In the genomic region with DNA sequence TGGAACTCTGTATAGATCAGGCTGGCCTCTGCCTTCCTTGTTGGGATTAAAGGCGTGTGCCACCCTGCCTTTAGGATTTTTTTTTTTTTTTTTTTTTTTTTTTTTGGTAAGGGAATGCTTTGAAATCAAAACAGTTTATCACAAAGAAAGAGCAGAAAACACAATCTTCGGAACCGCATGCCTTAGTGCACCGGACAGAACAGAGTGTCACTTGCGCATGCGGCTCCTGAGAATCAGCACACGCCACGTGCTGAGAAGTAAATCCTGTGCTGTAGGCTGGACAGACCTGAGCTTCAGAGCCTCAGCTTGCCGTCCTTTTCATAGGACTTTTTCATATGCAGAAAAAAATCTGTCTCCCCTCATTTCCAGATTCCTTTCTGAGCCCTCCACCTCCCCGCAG, we compare ENCODE assay signal across 9 mouse cellular contexts. TPM values are rescaled to one million over a fixed set of nuclear protein-coding genes. Genes with fewer than 3 reads are reported as not detected.
A peak's percentile ranks its signal among the peaks of the same experiment; 100 is the strongest.
DNase-seq lines count a peak whose midpoint lies in the region; ATAC-seq and TF ChIP-seq lines count a peak whose summit lies in the region.
"Had no signal": no experiment of that assay in that cellular context is flagged by ENCODE, and none has a peak within 500 bp of the region (broad histone marks: within the 10 kb centered on the region; RNA-seq: fewer than 3 reads in every experiment).

No protein-coding gene starts in this region.

- no peaks in the 10 kb centered on the region for H3K36me3 ChIP-seq in heart, embryonic 10.5 days
- H3K36me3 ChIP-seq in E14TG2a.4 (ENCODE audit: insufficient read depth, low read length) = no peaks in the 10 kb centered on the region
- H3K36me3 ChIP-seq in forebrain, postnatal 0 days (ENCODE audit: insufficient read depth) = no peaks in the 10 kb centered on the region
- H3K36me3 ChIP-seq in limb, embryonic 15.5 days = no peaks in the 10 kb centered on the region
- H3K36me3 ChIP-seq in thymus, adult 2 months (ENCODE audit: control insufficient read depth, insufficient read depth, low read length) = no peaks in the 10 kb centered on the region

- no peak for TF ChIP-seq POLR2A in thymus, adult 2 months (IDR thresholded peaks at IDR 0.05; ENCODE audit: control insufficient read depth, extremely low read depth, insufficient read depth, low read length, poor library complexity)

- no peak for DNase-seq in heart, embryonic 10.5 days (ENCODE audit: low spot score)
- no peak for DNase-seq in heart, adult 9 months (ENCODE audit: low spot score in 2 of 2)
- DNase-seq in forebrain, postnatal 0 days = no peak
- DNase-seq in right cerebral cortex, adult 18-20 months = no peak
- DNase-seq in thymus, adult 2 months = no peak

- no peaks in the 10 kb centered on the region for H3K27me3 ChIP-seq in heart, embryonic 10.5 days (ENCODE audit: insufficient read depth, poor library complexity, severe bottlenecking)
- H3K27me3 ChIP-seq in E14TG2a.4 (ENCODE audit: insufficient read depth, low read length) = no peaks in the 10 kb centered on the region
- no peaks in the 10 kb centered on the region for H3K27me3 ChIP-seq in forebrain, postnatal 0 days (ENCODE audit: insufficient read depth, low read length)
- H3K27me3 ChIP-seq in limb, embryonic 15.5 days = no peaks in the 10 kb centered on the region
- H3K27me3 ChIP-seq in thymus, adult 2 months (ENCODE audit: control insufficient read depth, insufficient read depth, low read length) = no peaks in the 10 kb centered on the region

- peaks cover 30% of the 10 kb centered on the region for H3K4me1 ChIP-seq in heart, embryonic 10.5 days
- peaks cover 87% of the 10 kb centered on the region for H3K4me1 ChIP-seq in E14TG2a.4 (replicated peaks; ENCODE audit: low read depth, low read length)
- H3K4me1 ChIP-seq in forebrain, postnatal 0 days (ENCODE audit: insufficient read depth) = peaks cover 12% of the 10 kb centered on the region
- peaks cover 33% of the 10 kb centered on the region for H3K4me1 ChIP-seq in limb, embryonic 15.5 days
- H3K4me1 ChIP-seq in thymus, adult 2 months (replicated peaks; ENCODE audit: control insufficient read depth, insufficient read depth, low read length) = peaks cover 44% of the 10 kb centered on the region

- no peak for ATAC-seq in forebrain, postnatal 0 days
- ATAC-seq in limb, embryonic 15.5 days (ENCODE audit: insufficient number of reproducible peaks, low FRiP score, low TSS enrichment, low read depth) = no peak
- no peak for ATAC-seq in erythroblast, adult 5-6 weeks (replicated peaks; ENCODE audit: low FRiP score, poor library complexity, severe bottlenecking)

- H3K4me2 ChIP-seq in forebrain, postnatal 0 days (ENCODE audit: low read depth) = peak overlapping the region; percentile 44
- peak overlapping the region; percentile 34; the same call in 1 of the 2 replicates for H3K4me2 ChIP-seq in limb, embryonic 15.5 days

- WGBS in heart, embryonic 10.5 days = 73% methylated on average over 10 of the region's 10 CpGs
- 62% methylated on average over 10 of the region's 10 CpGs for WGBS in forebrain, postnatal 0 days
- WGBS in limb, embryonic 15.5 days = 66% methylated on average over 10 of the region's 10 CpGs
- whole genome bisulfite sequencing in thymus, adult 2 months = 94% methylated on average over 10 of the region's 10 CpGs

- TF ChIP-seq CTCF in E14TG2a.4 (conservative IDR thresholded peaks at IDR 0.05; ENCODE audit: low read length) = no peak
- no peak for TF ChIP-seq CTCF in forebrain, postnatal 0 days (IDR thresholded peaks at IDR 0.05; ENCODE audit: low read depth)
- no peak for TF ChIP-seq CTCF in thymus, adult 2 months (IDR thresholded peaks at IDR 0.05; ENCODE audit: borderline replicate concordance, control insufficient read depth, extremely low read depth, insufficient read depth, low read length, poor library complexity)

- H3K4me3 ChIP-seq in heart, embryonic 10.5 days = peak overlapping the region; percentile 39
- peak overlapping the region; percentile 70 for H3K4me3 ChIP-seq in E14TG2a.4 (replicated peaks; ENCODE audit: low read length)
- H3K4me3 ChIP-seq in forebrain, postnatal 0 days (ENCODE audit: low read depth, low read length) = no peak overlapping the region; the same call in 1 of the 2 replicates
- H3K4me3 ChIP-seq in limb, embryonic 15.5 days = no peak overlapping the region
- no peak overlapping the region for H3K4me3 ChIP-seq in thymus, adult 2 months (ENCODE audit: control insufficient read depth, insufficient read depth, low read length)

- H3K9me3 ChIP-seq in heart, embryonic 10.5 days = no peaks in the 10 kb centered on the region
- H3K9me3 ChIP-seq in E14TG2a.4 (ENCODE audit: low read length) = no peaks in the 10 kb centered on the region
- no peaks in the 10 kb centered on the region for H3K9me3 ChIP-seq in forebrain, postnatal 0 days (ENCODE audit: low read length)
- H3K9me3 ChIP-seq in limb, embryonic 15.5 days = no peaks in the 10 kb centered on the region

- H3K9ac ChIP-seq in forebrain, postnatal 0 days = 0 out of 2 replicates have a peak overlapping the region, but pooled peaks have one; percentile 33
- H3K9ac ChIP-seq in limb, embryonic 15.5 days = no peak overlapping the region
- H3K9ac ChIP-seq: liver, embryonic 14.5 days had no signal

- H3K27ac ChIP-seq in heart, embryonic 10.5 days = peak overlapping the region; percentile 80; the same call in 1 of the 2 replicates
- no peak overlapping the region for H3K27ac ChIP-seq in forebrain, postnatal 0 days (ENCODE audit: low read depth, low read length)
- H3K27ac ChIP-seq in limb, embryonic 15.5 days = peak overlapping the region; percentile 79
- H3K27ac ChIP-seq in thymus, adult 2 months (ENCODE audit: control insufficient read depth, insufficient read depth, low read length) = no peak overlapping the region
- H3K27ac ChIP-seq: liver, embryonic 14.5 days had no signal

RNA-seq across cellular contexts. Expression of gene Psma6, which starts 54.0 kb away (rescaled TPM):
- 365 and 409 TPM in 2 replicates for polyA plus RNA-seq in heart, embryonic 10.5 days (2016; fragmentation: Nextera tagmentation; extraction: Ambion mirVana)
- 131 and 164 TPM in 2 replicates for total RNA-seq in forebrain, postnatal 0 days (2014; rRNA removed)
- polyA plus RNA-seq in forebrain, postnatal 0 days (2015; fragmentation: Nextera tagmentation; extraction: Ambion mirVana) = 465 and 565 TPM in 2 replicates
- polyA plus RNA-seq in limb, embryonic 15.5 days (2015; fragmentation: Nextera tagmentation; extraction: Ambion mirVana) = 373 and 378 TPM in 2 replicates
- total RNA-seq in erythroblast, adult 5-6 weeks (2015; ENCODE audit: low replicate concordance) = 66.3 and 98.4 TPM in 2 replicates
- 99.5 and 111 TPM in 2 replicates for total RNA-seq in erythroblast, adult 5-6 weeks (2017; ENCODE audit: low replicate concordance)
- 74.8 and 92.3 TPM in 2 replicates for polyA plus RNA-seq in thymus, adult 2 months (2012; rRNA removed)

RNA-seq across cellular contexts. Expression of gene Nfkbia, which starts 54.4 kb away (rescaled TPM):
- polyA plus RNA-seq in heart, embryonic 10.5 days (2016; fragmentation: Nextera tagmentation; extraction: Ambion mirVana) = 36.8 and 44.2 TPM in 2 replicates
- total RNA-seq in forebrain, postnatal 0 days (2014; rRNA removed) = 43.5 and 48.2 TPM in 2 replicates
- 61.9 and 75.8 TPM in 2 replicates for polyA plus RNA-seq in forebrain, postnatal 0 days (2015; fragmentation: Nextera tagmentation; extraction: Ambion mirVana)
- 139 and 155 TPM in 2 replicates for polyA plus RNA-seq in limb, embryonic 15.5 days (2015; fragmentation: Nextera tagmentation; extraction: Ambion mirVana)
- total RNA-seq in erythroblast, adult 5-6 weeks (2015; ENCODE audit: low replicate concordance) = 13.4 and 14.8 TPM in 2 replicates
- total RNA-seq in erythroblast, adult 5-6 weeks (2017; ENCODE audit: low replicate concordance) = 14.1 and 20.5 TPM in 2 replicates
- 613 and 674 TPM in 2 replicates for polyA plus RNA-seq in thymus, adult 2 months (2012; rRNA removed)

Comparison
In these comparisons a context has a peak if more than half of its experiments do, and no peak if none do; other contexts are left out.
1. H3K27ac ChIP-seq: peak in heart, embryonic 10.5 days (single experiment) and limb, embryonic 15.5 days (single experiment); none in forebrain, postnatal 0 days (single experiment) and thymus, adult 2 months (single experiment).
2. H3K4me3 ChIP-seq: peak in heart, embryonic 10.5 days (single experiment) and E14TG2a.4 (single experiment); none in forebrain, postnatal 0 days (single experiment), limb, embryonic 15.5 days (single experiment) and thymus, adult 2 months (single experiment).